ENCODE assay signal across 14 mouse cellular contexts in the genomic region with DNA sequence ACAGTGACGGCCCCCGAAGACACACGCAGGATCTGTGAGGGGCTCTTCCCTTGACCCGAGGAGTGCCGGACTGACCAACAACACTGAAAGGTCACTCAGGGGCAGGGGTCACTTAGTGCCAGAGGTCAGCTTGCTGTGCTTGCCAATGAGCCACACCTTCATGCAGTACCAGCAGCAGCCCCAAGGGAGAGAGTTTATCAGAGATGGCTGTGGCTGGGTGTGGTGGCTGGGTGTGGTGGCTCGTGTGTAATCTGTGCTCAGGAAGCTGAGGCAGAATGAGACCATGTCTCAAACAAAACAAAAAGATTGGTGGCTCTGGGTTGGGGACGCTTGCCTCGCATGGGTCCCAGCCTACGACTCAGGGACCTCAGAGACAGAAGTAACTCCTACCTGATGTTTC. TPM values are rescaled to one million over a fixed set of nuclear protein-coding genes. Genes with fewer than 3 reads are reported as not detected.
DNase-seq lines count a peak whose midpoint lies in the region; ATAC-seq and TF ChIP-seq lines count a peak whose summit lies in the region.
"Had no signal": no experiment of that assay in that cellular context is flagged by ENCODE, and none has a peak within 500 bp of the region (broad histone marks: within the 10 kb centered on the region; RNA-seq: fewer than 3 reads in every experiment).

No protein-coding gene starts in this region.

- H3K27ac ChIP-seq in forebrain, embryonic 16.5 days (ENCODE audit: low read length) = 0 out of 2 replicates have a peak overlapping the region, but pooled peaks have one; percentile 34
- no peak overlapping the region for H3K27ac ChIP-seq in forebrain, embryonic 13.5 days
- H3K27ac ChIP-seq in neural tube, embryonic 12.5 days = no peak overlapping the region
- no peak overlapping the region for H3K27ac ChIP-seq in neural tube, embryonic 15.5 days (replicated peaks)
- no peak overlapping the region for H3K27ac ChIP-seq in liver, embryonic 12.5 days
- H3K27ac ChIP-seq in small intestine, adult 2 months (ENCODE audit: insufficient read depth, low read depth, low read length) = no peak overlapping the region
- H3K27ac ChIP-seq: hindbrain, embryonic 14.5 days; macrophage had no signal

- no peak overlapping the region for H3K4me2 ChIP-seq in forebrain, embryonic 16.5 days (ENCODE audit: low read length)
- H3K4me2 ChIP-seq in forebrain, embryonic 13.5 days = no peak overlapping the region
- H3K4me2 ChIP-seq in neural tube, embryonic 12.5 days (replicated peaks) = no peak overlapping the region
- H3K4me2 ChIP-seq in neural tube, embryonic 15.5 days = no peak overlapping the region
- no peak overlapping the region for H3K4me2 ChIP-seq in liver, embryonic 12.5 days
- H3K4me2 ChIP-seq: hindbrain, embryonic 14.5 days had no signal

- H3K4me3 ChIP-seq in forebrain, embryonic 16.5 days (replicated peaks; ENCODE audit: low read length) = no peak overlapping the region
- H3K4me3 ChIP-seq in forebrain, embryonic 13.5 days = no peak overlapping the region
- H3K4me3 ChIP-seq in neural tube, embryonic 12.5 days = no peak overlapping the region
- no peak overlapping the region for H3K4me3 ChIP-seq in neural tube, embryonic 15.5 days (replicated peaks)
- H3K4me3 ChIP-seq in liver, embryonic 12.5 days = no peak overlapping the region
- H3K4me3 ChIP-seq in small intestine, adult 2 months (ENCODE audit: low read depth, low read length) = no peak overlapping the region

- H3K27me3 ChIP-seq in forebrain, embryonic 16.5 days (replicated peaks; ENCODE audit: control insufficient read depth, insufficient read depth, low read length) = no peaks in the 10 kb centered on the region
- no peaks in the 10 kb centered on the region for H3K27me3 ChIP-seq in forebrain, embryonic 13.5 days
- H3K27me3 ChIP-seq in neural tube, embryonic 12.5 days (replicated peaks) = no peaks in the 10 kb centered on the region
- H3K27me3 ChIP-seq in neural tube, embryonic 15.5 days (replicated peaks) = no peaks in the 10 kb centered on the region
- no peaks in the 10 kb centered on the region for H3K27me3 ChIP-seq in liver, embryonic 12.5 days (replicated peaks)
- no peaks in the 10 kb centered on the region for H3K27me3 ChIP-seq in small intestine, adult 2 months (ENCODE audit: control insufficient read depth, insufficient read depth, low read length)

- no peak for ATAC-seq in forebrain, embryonic 16.5 days
- ATAC-seq in forebrain, embryonic 13.5 days = no peak
- ATAC-seq in neural tube, embryonic 12.5 days (ENCODE audit: low FRiP score, low read depth) = peak; percentile 17; the same call in 1 of the 2 replicates
- no peak for ATAC-seq in neural tube, embryonic 15.5 days (ENCODE audit: low FRiP score)
- ATAC-seq in liver, embryonic 12.5 days = peak; percentile 70

- H3K36me3 ChIP-seq in forebrain, embryonic 16.5 days (ENCODE audit: control insufficient read depth, insufficient read depth) = peaks cover 19% of the 10 kb centered on the region
- H3K36me3 ChIP-seq in forebrain, embryonic 13.5 days (ENCODE audit: poor library complexity, severe bottlenecking) = peaks cover 85% of the 10 kb centered on the region
- peaks cover 85% of the 10 kb centered on the region for H3K36me3 ChIP-seq in neural tube, embryonic 12.5 days
- peaks cover 54% of the 10 kb centered on the region for H3K36me3 ChIP-seq in neural tube, embryonic 15.5 days
- H3K36me3 ChIP-seq in liver, embryonic 12.5 days = peaks cover 97% of the 10 kb centered on the region
- H3K36me3 ChIP-seq in small intestine, adult 2 months (ENCODE audit: control insufficient read depth, insufficient read depth, low read length) = peaks cover 76% of the 10 kb centered on the region

- TF ChIP-seq POLR2A in small intestine, adult 2 months (IDR thresholded peaks at IDR 0.05; ENCODE audit: low read depth, low read length) = no peak

- H3K9me3 ChIP-seq in forebrain, embryonic 16.5 days (ENCODE audit: control insufficient read depth, low read length) = no peaks in the 10 kb centered on the region
- H3K9me3 ChIP-seq in forebrain, embryonic 13.5 days (replicated peaks) = no peaks in the 10 kb centered on the region
- H3K9me3 ChIP-seq in neural tube, embryonic 12.5 days = no peaks in the 10 kb centered on the region
- no peaks in the 10 kb centered on the region for H3K9me3 ChIP-seq in neural tube, embryonic 15.5 days (replicated peaks)
- H3K9me3 ChIP-seq in liver, embryonic 12.5 days (replicated peaks) = no peaks in the 10 kb centered on the region

- H3K4me1 ChIP-seq in forebrain, embryonic 16.5 days (replicated peaks; ENCODE audit: control insufficient read depth, insufficient read depth, low read length) = no peaks in the 10 kb centered on the region
- H3K4me1 ChIP-seq in forebrain, embryonic 13.5 days = no peaks in the 10 kb centered on the region
- H3K4me1 ChIP-seq in neural tube, embryonic 12.5 days = no peaks in the 10 kb centered on the region; the same call in 1 of the 2 replicates
- no peaks in the 10 kb centered on the region for H3K4me1 ChIP-seq in neural tube, embryonic 15.5 days
- peaks cover 31% of the 10 kb centered on the region for H3K4me1 ChIP-seq in liver, embryonic 12.5 days
- H3K4me1 ChIP-seq in small intestine, adult 2 months (ENCODE audit: control insufficient read depth, insufficient read depth, insufficient read length, low read length) = peaks cover 3% of the 10 kb centered on the region; the same call in 1 of the 2 replicates

- WGBS in forebrain, embryonic 16.5 days = 90% methylated on average over 9 of the region's 9 CpGs
- 93% methylated on average over 9 of the region's 9 CpGs for WGBS in forebrain, embryonic 13.5 days
- WGBS in neural tube, embryonic 12.5 days = 88% methylated on average over 9 of the region's 9 CpGs
- WGBS in neural tube, embryonic 15.5 days = 88% methylated on average over 9 of the region's 9 CpGs
- WGBS in liver, embryonic 12.5 days (ENCODE audit: insufficient replicate concordance) = 71% methylated on average over 9 of the region's 9 CpGs
- 73% methylated on average over 9 of the region's 9 CpGs for WGBS in small intestine, adult 2 months

- no peak overlapping the region for H3K9ac ChIP-seq in forebrain, embryonic 16.5 days (replicated peaks; ENCODE audit: low read depth, low read length)
- no peak overlapping the region for H3K9ac ChIP-seq in forebrain, embryonic 13.5 days
- H3K9ac ChIP-seq in neural tube, embryonic 12.5 days = no peak overlapping the region
- no peak overlapping the region for H3K9ac ChIP-seq in neural tube, embryonic 15.5 days (replicated peaks)
- H3K9ac ChIP-seq in liver, embryonic 12.5 days = no peak overlapping the region
- H3K9ac ChIP-seq: hindbrain, embryonic 14.5 days had no signal

- DNase-seq in right cerebral cortex, postnatal 14 days = no peak
- DNase-seq in left cerebral cortex, adult 11 months (ENCODE audit: low spot score) = no peak
- DNase-seq: adrenal gland, adult 8-10 months; kidney, postnatal 25 days; thymus, postnatal 25 days had no signal

- peak; percentile 29; the same call in 1 of the 2 replicates for TF ChIP-seq CTCF in small intestine, adult 2 months (IDR thresholded peaks at IDR 0.05; ENCODE audit: extremely low read depth, insufficient read length, insufficient replicate concordance, low read depth, low read length)

RNA-seq across cellular contexts. Expression of a gene that starts 16.4 kb away (rescaled TPM):
- 181 and 200 TPM in 2 replicates for polyA plus RNA-seq in forebrain, embryonic 16.5 days (2015; fragmentation: Nextera tagmentation; extraction: Ambion mirVana)
- polyA plus RNA-seq in forebrain, embryonic 13.5 days (2015; fragmentation: Nextera tagmentation; extraction: Ambion mirVana) = 190 and 211 TPM in 2 replicates
- 254 and 261 TPM in 2 replicates for polyA plus RNA-seq in neural tube, embryonic 12.5 days (2016; fragmentation: Nextera tagmentation; extraction: Ambion mirVana)
- polyA plus RNA-seq in neural tube, embryonic 15.5 days (2015; fragmentation: Nextera tagmentation; extraction: Ambion mirVana) = 141 and 152 TPM in 2 replicates
- polyA plus RNA-seq in liver, embryonic 12.5 days (2016; fragmentation: Nextera tagmentation; extraction: Ambion mirVana) = 55.7 and 56.5 TPM in 2 replicates
- polyA plus RNA-seq in small intestine, adult 2 months (2012; rRNA removed) = 31.8 and 61.6 TPM in 2 replicates

RNA-seq across cellular contexts. Expression of a gene that starts 18.1 kb away (rescaled TPM):
- 26.8 and 27.8 TPM in 2 replicates for polyA plus RNA-seq in forebrain, embryonic 16.5 days (2015; fragmentation: Nextera tagmentation; extraction: Ambion mirVana)
- polyA plus RNA-seq in forebrain, embryonic 13.5 days (2015; fragmentation: Nextera tagmentation; extraction: Ambion mirVana) = 22.9 and 26.9 TPM in 2 replicates
- 22.7 and 24.2 TPM in 2 replicates for polyA plus RNA-seq in neural tube, embryonic 12.5 days (2016; fragmentation: Nextera tagmentation; extraction: Ambion mirVana)
- 20.0 and 22.0 TPM in 2 replicates for polyA plus RNA-seq in neural tube, embryonic 15.5 days (2015; fragmentation: Nextera tagmentation; extraction: Ambion mirVana)
- 12.9 and 14.2 TPM in 2 replicates for polyA plus RNA-seq in liver, embryonic 12.5 days (2016; fragmentation: Nextera tagmentation; extraction: Ambion mirVana)
- polyA plus RNA-seq in small intestine, adult 2 months (2012; rRNA removed) = 6.2 and 8.6 TPM in 2 replicates

RNA-seq across cellular contexts. Expression of a gene that starts 18.1 kb away (rescaled TPM):
- polyA plus RNA-seq in forebrain, embryonic 16.5 days (2015; fragmentation: Nextera tagmentation; extraction: Ambion mirVana) = 48.1 and 53.4 TPM in 2 replicates
- 50.8 and 55.3 TPM in 2 replicates for polyA plus RNA-seq in forebrain, embryonic 13.5 days (2015; fragmentation: Nextera tagmentation; extraction: Ambion mirVana)
- 47.3 and 49.3 TPM in 2 replicates for polyA plus RNA-seq in neural tube, embryonic 12.5 days (2016; fragmentation: Nextera tagmentation; extraction: Ambion mirVana)
- polyA plus RNA-seq in neural tube, embryonic 15.5 days (2015; fragmentation: Nextera tagmentation; extraction: Ambion mirVana) = 38.2 and 44.6 TPM in 2 replicates
- polyA plus RNA-seq in liver, embryonic 12.5 days (2016; fragmentation: Nextera tagmentation; extraction: Ambion mirVana) = 41.6 and 42.4 TPM in 2 replicates
- 116 and 240 TPM in 2 replicates for polyA plus RNA-seq in small intestine, adult 2 months (2012; rRNA removed)

RNA-seq across cellular contexts. Expression of a gene that starts 25.0 kb away (rescaled TPM):
- not detected in 2 replicates for polyA plus RNA-seq in forebrain, embryonic 16.5 days (2015; fragmentation: Nextera tagmentation; extraction: Ambion mirVana)
- not detected in 2 replicates for polyA plus RNA-seq in forebrain, embryonic 13.5 days (2015; fragmentation: Nextera tagmentation; extraction: Ambion mirVana)
- not detected in 2 replicates for polyA plus RNA-seq in neural tube, embryonic 12.5 days (2016; fragmentation: Nextera tagmentation; extraction: Ambion mirVana)
- not detected in 2 replicates for polyA plus RNA-seq in neural tube, embryonic 15.5 days (2015; fragmentation: Nextera tagmentation; extraction: Ambion mirVana)
- not detected in 2 replicates for polyA plus RNA-seq in liver, embryonic 12.5 days (2016; fragmentation: Nextera tagmentation; extraction: Ambion mirVana)
- polyA plus RNA-seq in small intestine, adult 2 months (2012; rRNA removed) = 0.42 TPM in 1 of 2 replicates, not detected in the other
- polyA plus RNA-seq: heart, embryonic 14.5 days; macrophage had no signal

Comparison
In these comparisons a context has a peak if more than half of its experiments do, and no peak if none do; other contexts are left out.
1. ATAC-seq: peak in neural tube, embryonic 12.5 days (single experiment) and liver, embryonic 12.5 days (single experiment); none in forebrain, embryonic 16.5 days (single experiment), forebrain, embryonic 13.5 days (single experiment) and neural tube, embryonic 15.5 days (single experiment).